Mouse (Mus musculus): ENCODE measurements around the gene Pou2af1. TPM values are rescaled to one million over a fixed set of nuclear protein-coding genes. Genes with fewer than 3 reads are reported as not detected.
A peak's percentile ranks its signal among the peaks of the same experiment; 100 is the strongest.

The Pou2af1 gene
- total RNA-seq, 2 experiments from 2014 or later, result not detected

- peak; percentile 41 to 52 for DNase-seq (ENCODE audit: low spot score in 2 of 2)
- no peak for TF ChIP-seq CTCF (conservative IDR thresholded peaks at IDR 0.05)
- H3K4me3 ChIP-seq, result no peak overlapping the region
- no peak overlapping the region for H3K27ac ChIP-seq
Observed at GRCm38 (mm10) chr9:51185386-51185785, 28.1 kb upstream of the Pou2af1 start.

GRCm38 (mm10) chr9:51185871-51186270, 27.6 kb upstream of the Pou2af1 start:
- H3K4me3 ChIP-seq, result no peak overlapping the region
- no peak for TF ChIP-seq CTCF (conservative IDR thresholded peaks at IDR 0.05)

GRCm38 (mm10) chr9:51190655-51191054, 22.9 kb upstream of the Pou2af1 start:
- DNase-seq (ENCODE audit: low spot score in 2 of 2), result no peak
- no peak overlapping the region for H3K27ac ChIP-seq
- no peak overlapping the region for H3K4me3 ChIP-seq
- TF ChIP-seq CTCF (conservative IDR thresholded peaks at IDR 0.05), result no peak

More at GRCm38 (mm10) chr9:51185871-51186270, 27.6 kb upstream of the Pou2af1 start:
- H3K27ac ChIP-seq, result no peak overlapping the region
- DNase-seq (ENCODE audit: low spot score in 2 of 2), result no peak

- H3K27ac ChIP-seq, result no peak overlapping the region
- no peak for TF ChIP-seq CTCF (conservative IDR thresholded peaks at IDR 0.05)
- no peak for DNase-seq (ENCODE audit: low spot score in 2 of 2)
- no peak overlapping the region for H3K4me3 ChIP-seq
Observed at GRCm38 (mm10) chr9:51194790-51195189, 18.7 kb upstream of the Pou2af1 start.

GRCm38 (mm10) chr9:51208974-51209332, 4.6 kb upstream of the Pou2af1 start:
- H3K27ac ChIP-seq, result no peak overlapping the region
- no peak for DNase-seq (ENCODE audit: low spot score in 2 of 2)
- no peak for TF ChIP-seq CTCF (conservative IDR thresholded peaks at IDR 0.05)
- H3K4me3 ChIP-seq, result no peak overlapping the region

GRCm38 (mm10) chr9:51211191-51211590, 2.3 kb upstream of the Pou2af1 start:
- Histone ChIP-seq H3K27ac (no peak overlapping the region), H3K4me3 (no peak overlapping the region)
- no peak for DNase-seq (ENCODE audit: low spot score in 2 of 2)
- TF ChIP-seq CTCF (conservative IDR thresholded peaks at IDR 0.05), result peak; percentile 31

- Histone ChIP-seq H3K4me3 (no peak overlapping the region), H3K27ac (no peak overlapping the region)
- no peak for TF ChIP-seq CTCF (conservative IDR thresholded peaks at IDR 0.05)
- DNase-seq (ENCODE audit: low spot score in 2 of 2), result no peak
Observed at GRCm38 (mm10) chr9:51213729-51214237, 275 bp downstream of the Pou2af1 start.

- no peak for DNase-seq (ENCODE audit: low spot score in 2 of 2)
- Histone ChIP-seq H3K27ac (no peak overlapping the region), H3K4me3 (no peak overlapping the region)
- TF ChIP-seq CTCF (conservative IDR thresholded peaks at IDR 0.05), result no peak
Observed at GRCm38 (mm10) chr9:51215311-51215710, 1.8 kb downstream of the Pou2af1 start.

- no peak overlapping the region for H3K4me3 ChIP-seq
- TF ChIP-seq CTCF (conservative IDR thresholded peaks at IDR 0.05), result no peak
- H3K27ac ChIP-seq, result no peak overlapping the region
- DNase-seq (ENCODE audit: low spot score in 2 of 2), result no peak
Observed at GRCm38 (mm10) chr9:51215949-51216348, 2.4 kb downstream of the Pou2af1 start.

GRCm38 (mm10) chr9:51225636-51226166, 12.2 kb downstream of the Pou2af1 start:
- no peak overlapping the region for H3K4me3 ChIP-seq
- H3K27ac ChIP-seq, result no peak overlapping the region
- no peak for TF ChIP-seq CTCF (conservative IDR thresholded peaks at IDR 0.05)
- no peak for DNase-seq (ENCODE audit: low spot score in 2 of 2)

- DNase-seq (ENCODE audit: low spot score in 2 of 2), result no peak
- TF ChIP-seq CTCF (conservative IDR thresholded peaks at IDR 0.05), result no peak
- no peak overlapping the region for H3K27ac ChIP-seq
- no peak overlapping the region for H3K4me3 ChIP-seq
Observed at GRCm38 (mm10) chr9:51230701-51231389, 17.3 kb downstream of the Pou2af1 start.

- no peak for TF ChIP-seq CTCF (conservative IDR thresholded peaks at IDR 0.05)
- no peak overlapping the region for H3K27ac ChIP-seq
- H3K4me3 ChIP-seq, result no peak overlapping the region
- no peak for DNase-seq (ENCODE audit: low spot score in 2 of 2)
Observed at GRCm38 (mm10) chr9:51232163-51232562, 18.7 kb downstream of the Pou2af1 start.

- H3K27ac ChIP-seq, result peak overlapping the region; percentile 81
Observed at GRCm38 (mm10) chr9:51238741-51239385, 25.4 kb downstream of the Pou2af1 start.

More at GRCm38 (mm10) chr9:51238741-51239385, 25.4 kb downstream of the Pou2af1 start:
- DNase-seq (ENCODE audit: low spot score in 2 of 2), result peak; percentile 36 to 77
- no peak for TF ChIP-seq CTCF (conservative IDR thresholded peaks at IDR 0.05)
- H3K4me3 ChIP-seq, result no peak overlapping the region
